Mouse (Mus musculus): ENCODE data around the gene Rpl18. TPM values are rescaled to one million over a fixed set of nuclear protein-coding genes. Genes with fewer than 3 reads are reported as not detected.

The Rpl18 gene
- polyA plus RNA-seq, 1 experiment from 2014 or later = 1,026 TPM

DNA sequence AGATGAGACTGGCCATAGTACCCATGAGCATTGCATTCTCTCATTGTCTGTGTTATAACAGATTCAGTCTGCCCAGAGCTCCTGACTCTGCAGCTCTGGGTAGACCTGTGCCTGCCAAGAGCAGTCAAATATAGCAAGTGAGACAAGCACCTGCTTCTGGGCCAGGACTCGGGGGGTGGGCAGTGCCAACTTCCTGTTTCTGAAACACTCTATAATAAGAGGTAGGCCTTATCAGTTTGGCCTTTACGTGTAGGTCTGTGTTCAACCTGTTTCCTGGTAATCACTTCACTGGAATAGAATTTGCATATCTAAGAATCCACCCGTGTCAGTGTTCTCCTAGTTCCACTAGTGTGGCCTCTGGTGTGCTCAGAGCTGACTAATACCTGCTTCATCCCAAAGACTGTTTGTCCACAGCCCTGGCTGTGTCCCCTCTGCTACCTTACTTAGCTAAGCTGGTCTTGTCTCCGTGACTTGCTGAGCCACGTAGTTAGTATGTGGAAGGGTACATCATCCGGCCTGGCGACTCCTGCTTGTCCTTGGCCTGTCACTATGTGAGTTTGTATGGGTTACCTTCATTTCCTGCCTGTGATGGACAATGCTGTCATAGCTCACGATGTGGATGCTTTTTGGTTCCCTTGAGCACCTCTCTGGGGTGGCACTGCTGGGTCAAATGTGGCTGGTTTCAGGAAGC lies 34.1 kb upstream of the Rpl18 start:
- Histone ChIP-seq H3K4me1 (ENCODE audit: control insufficient read depth, insufficient read depth, low read length) (peaks cover 6% of the 10 kb centered on the region), H3K36me3 (replicated peaks; ENCODE audit: control insufficient read depth, insufficient read depth, low read depth, low read length) (no peaks in the 10 kb centered on the region), H3K4me2 (ENCODE audit: low read depth, low read length) (no peak overlapping the region), H3K4me3 (ENCODE audit: low read depth, low read length) (no peak overlapping the region), H3K27me3 (ENCODE audit: control insufficient read depth, insufficient read depth, low read length) (no peaks in the 10 kb centered on the region), H3K27ac (replicated peaks; ENCODE audit: low read depth, low read length) (no peak overlapping the region), H3K9me3 (replicated peaks; ENCODE audit: control insufficient read depth, low read length) (no peaks in the 10 kb centered on the region), H3K9ac (replicated peaks; ENCODE audit: low read length) (no peak overlapping the region)
- ATAC-seq (replicated peaks; ENCODE audit: insufficient number of reproducible peaks, low FRiP score, low TSS enrichment, low read depth) (no peak), DNase-seq (ENCODE audit: low spot score) (no peak)
- WGBS = 88% methylated on average over 8 of the region's 8 CpGs

DNA sequence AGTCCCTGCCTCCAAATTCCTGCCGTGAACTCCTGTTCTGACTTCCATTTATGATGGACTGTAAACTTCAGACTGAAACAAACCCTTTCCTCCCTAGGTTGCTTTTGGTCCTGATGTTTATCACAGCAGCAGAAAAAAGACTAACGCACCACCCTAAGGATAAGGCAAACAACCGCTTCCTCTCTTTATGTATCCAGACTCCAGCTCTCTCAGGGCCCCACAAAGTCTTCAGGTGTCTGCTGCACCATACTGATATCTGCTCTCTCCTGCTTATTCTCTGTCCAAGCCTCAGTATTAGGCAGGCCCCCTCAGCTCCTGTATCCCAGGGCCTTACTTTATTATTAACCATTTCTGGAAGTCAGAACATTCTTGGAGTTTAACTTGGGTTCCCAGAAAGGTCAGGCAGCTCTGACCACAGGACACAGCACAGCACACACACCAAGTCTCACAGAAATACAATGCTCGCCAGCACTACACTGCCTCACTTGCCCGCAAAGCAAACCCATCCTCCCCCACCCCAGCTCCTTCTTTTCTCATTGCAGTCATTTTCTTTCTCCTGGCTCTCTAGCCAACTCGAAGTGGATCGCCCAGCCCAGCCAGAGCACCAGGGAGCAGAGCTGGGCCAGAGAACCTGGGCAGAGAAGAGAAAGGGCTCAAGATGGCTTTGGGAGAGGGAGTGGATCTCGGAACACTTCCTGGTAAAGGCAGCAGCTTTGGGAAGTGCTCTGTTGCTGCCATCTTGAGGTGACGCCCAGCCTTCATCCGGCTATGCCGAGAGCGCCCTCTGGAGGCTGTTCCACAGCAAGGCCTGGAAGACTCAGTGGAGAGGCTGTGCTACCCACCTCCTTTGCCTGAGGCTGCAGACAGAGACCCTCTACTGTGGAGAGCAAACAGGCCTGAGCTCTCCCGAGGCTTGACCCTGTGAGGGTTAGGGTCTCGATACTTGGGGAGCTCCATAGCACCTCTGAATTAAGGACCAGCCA lies 32.8 kb upstream of the Rpl18 start:
- Histone ChIP-seq H3K4me3 (ENCODE audit: low read depth, low read length) (no peak overlapping the region), H3K27ac (replicated peaks; ENCODE audit: low read depth, low read length) (0 out of 2 replicates have a peak overlapping the region, but pooled peaks have one; percentile 8), H3K36me3 (replicated peaks; ENCODE audit: control insufficient read depth, insufficient read depth, low read depth, low read length) (no peaks in the 10 kb centered on the region), H3K9ac (replicated peaks; ENCODE audit: low read length) (peak overlapping the region; percentile 42), H3K4me1 (ENCODE audit: control insufficient read depth, insufficient read depth, low read length) (peaks cover 9% of the 10 kb centered on the region), H3K9me3 (replicated peaks; ENCODE audit: control insufficient read depth, low read length) (no peaks in the 10 kb centered on the region), H3K4me2 (ENCODE audit: low read depth, low read length) (peak overlapping the region; percentile 29; the same call in 1 of the 2 replicates), H3K27me3 (ENCODE audit: control insufficient read depth, insufficient read depth, low read length) (no peaks in the 10 kb centered on the region)
- DNase-seq (ENCODE audit: low spot score) = peak; percentile 96
- 29% methylated on average over 14 of the region's 14 CpGs for WGBS
- peak; percentile 74 for ATAC-seq (replicated peaks; ENCODE audit: insufficient number of reproducible peaks, low FRiP score, low TSS enrichment, low read depth)

DNA sequence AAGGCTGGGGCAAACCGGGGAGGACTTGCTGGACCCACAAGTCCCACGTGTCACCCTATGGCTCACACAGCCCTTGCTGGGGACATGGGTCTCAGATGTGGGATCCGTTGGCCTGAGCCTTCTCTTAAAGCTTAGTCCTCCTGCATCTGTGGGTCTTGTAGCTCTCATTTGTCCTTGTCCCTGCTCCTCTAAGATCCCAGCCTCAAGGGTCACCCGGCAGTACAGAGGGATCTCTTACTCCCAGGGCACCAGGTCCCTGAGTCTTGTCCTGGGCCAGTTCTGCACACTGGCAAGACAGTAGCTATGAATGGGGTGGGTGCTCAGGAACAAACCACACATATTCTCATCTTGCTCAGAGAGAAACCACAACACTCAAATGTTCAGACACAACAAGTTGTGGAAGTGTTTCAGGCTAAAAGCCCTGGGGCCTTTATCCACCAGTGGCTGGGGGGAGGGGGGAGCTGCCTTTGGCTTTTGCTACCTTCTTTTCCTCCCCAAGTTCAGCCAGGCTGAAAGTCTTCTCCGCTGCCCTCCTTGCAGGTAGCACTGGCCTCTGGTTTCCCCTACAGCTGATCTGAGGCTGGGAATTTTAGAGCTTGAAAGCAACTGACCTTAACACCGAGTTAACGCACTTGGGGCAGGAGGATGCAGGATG lies 31.7 kb upstream of the Rpl18 start, which contains the start of gene Ntn5:
Gene Ntn5, plus strand, starts transcription at position 627 of the 655 bp plus-strand sequence.
- H3K36me3 ChIP-seq (replicated peaks; ENCODE audit: control insufficient read depth, insufficient read depth, low read depth, low read length) = no peaks in the 10 kb centered on the region
- DNase-seq (ENCODE audit: low spot score) (no peak), ATAC-seq (replicated peaks; ENCODE audit: insufficient number of reproducible peaks, low FRiP score, low TSS enrichment, low read depth) (no peak)
- H3K27me3 ChIP-seq (ENCODE audit: control insufficient read depth, insufficient read depth, low read length) = no peaks in the 10 kb centered on the region
- H3K4me1 ChIP-seq (ENCODE audit: control insufficient read depth, insufficient read depth, low read length) = peaks cover 9% of the 10 kb centered on the region
- no peak within 1 kb of the TSS for H3K4me2 ChIP-seq (ENCODE audit: low read depth, low read length)
- no peak within 1 kb of the TSS for H3K4me3 ChIP-seq (ENCODE audit: low read depth, low read length)
- H3K9me3 ChIP-seq (replicated peaks; ENCODE audit: control insufficient read depth, low read length) = no peaks in the 10 kb centered on the region
- 70% methylated on average over 7 of the region's 7 CpGs for WGBS
- H3K27ac ChIP-seq (replicated peaks; ENCODE audit: low read depth, low read length) = no peak within 1 kb of the TSS
- H3K9ac ChIP-seq (replicated peaks; ENCODE audit: low read length) = no peak within 1 kb of the TSS; the same call in 1 of the 2 replicates

DNA sequence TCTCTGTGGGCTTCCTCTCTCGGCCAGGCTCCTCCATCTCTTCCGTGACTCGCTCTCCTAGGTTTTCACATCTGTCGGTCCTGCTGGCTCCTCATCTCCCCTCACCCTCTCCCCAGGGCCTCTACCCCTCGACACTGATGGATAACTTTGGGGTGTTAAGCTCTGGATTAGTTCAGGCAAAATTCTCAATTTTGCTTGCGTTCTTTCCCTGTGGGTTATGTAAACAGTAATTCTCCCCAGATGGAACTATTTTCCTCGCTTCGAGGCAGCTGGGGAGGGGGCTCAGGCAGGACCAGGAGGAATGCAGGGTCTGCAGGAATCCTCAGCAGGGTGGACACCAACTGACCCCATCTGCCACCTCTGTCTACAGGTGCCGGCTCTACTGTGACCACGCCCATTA lies 29.4 kb upstream of the Rpl18 start:
- Histone ChIP-seq H3K4me1 (ENCODE audit: control insufficient read depth, insufficient read depth, low read length) (peaks cover 9% of the 10 kb centered on the region), H3K27ac (replicated peaks; ENCODE audit: low read depth, low read length) (0 out of 2 replicates have a peak overlapping the region, but pooled peaks have one; percentile 9), H3K27me3 (ENCODE audit: control insufficient read depth, insufficient read depth, low read length) (no peaks in the 10 kb centered on the region), H3K36me3 (replicated peaks; ENCODE audit: control insufficient read depth, insufficient read depth, low read depth, low read length) (no peaks in the 10 kb centered on the region), H3K9me3 (replicated peaks; ENCODE audit: control insufficient read depth, low read length) (no peaks in the 10 kb centered on the region), H3K4me3 (ENCODE audit: low read depth, low read length) (no peak overlapping the region), H3K9ac (replicated peaks; ENCODE audit: low read length) (peak overlapping the region; percentile 13; the same call in 1 of the 2 replicates), H3K4me2 (ENCODE audit: low read depth, low read length) (no peak overlapping the region)
- peak; percentile 57 for DNase-seq (ENCODE audit: low spot score)
- 25% methylated on average over 10 of the region's 10 CpGs for WGBS
- no peak for ATAC-seq (replicated peaks; ENCODE audit: insufficient number of reproducible peaks, low FRiP score, low TSS enrichment, low read depth)

DNA sequence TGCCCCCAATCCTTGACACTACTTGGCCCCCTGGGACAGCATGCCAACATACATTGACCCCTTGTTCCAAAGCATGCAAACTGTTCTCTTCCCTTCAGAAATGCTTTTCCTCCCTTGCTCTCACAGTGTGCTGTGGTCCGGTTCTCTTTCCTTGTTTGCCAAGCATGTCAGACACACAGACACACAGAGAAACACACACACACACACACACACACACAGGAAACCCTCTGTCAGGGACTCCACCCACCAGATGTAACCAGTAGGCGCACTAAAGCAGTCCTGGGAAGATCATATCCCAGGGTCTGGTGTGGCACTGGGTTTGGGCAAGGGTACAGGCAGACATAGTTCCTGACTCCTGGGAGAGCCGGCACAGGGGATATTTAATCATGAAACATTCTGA lies 28.4 kb upstream of the Rpl18 start:
- Histone ChIP-seq H3K4me2 (ENCODE audit: low read depth, low read length) (no peak overlapping the region), H3K36me3 (replicated peaks; ENCODE audit: control insufficient read depth, insufficient read depth, low read depth, low read length) (no peaks in the 10 kb centered on the region), H3K4me1 (ENCODE audit: control insufficient read depth, insufficient read depth, low read length) (peaks cover 9% of the 10 kb centered on the region), H3K4me3 (ENCODE audit: low read depth, low read length) (no peak overlapping the region), H3K27ac (replicated peaks; ENCODE audit: low read depth, low read length) (no peak overlapping the region), H3K9ac (replicated peaks; ENCODE audit: low read length) (no peak overlapping the region), H3K27me3 (ENCODE audit: control insufficient read depth, insufficient read depth, low read length) (no peaks in the 10 kb centered on the region), H3K9me3 (replicated peaks; ENCODE audit: control insufficient read depth, low read length) (no peaks in the 10 kb centered on the region)
- no peak for ATAC-seq (replicated peaks; ENCODE audit: insufficient number of reproducible peaks, low FRiP score, low TSS enrichment, low read depth)
- WGBS = 67% methylated on average over 3 of the region's 3 CpGs
- DNase-seq (ENCODE audit: low spot score) = no peak

DNA sequence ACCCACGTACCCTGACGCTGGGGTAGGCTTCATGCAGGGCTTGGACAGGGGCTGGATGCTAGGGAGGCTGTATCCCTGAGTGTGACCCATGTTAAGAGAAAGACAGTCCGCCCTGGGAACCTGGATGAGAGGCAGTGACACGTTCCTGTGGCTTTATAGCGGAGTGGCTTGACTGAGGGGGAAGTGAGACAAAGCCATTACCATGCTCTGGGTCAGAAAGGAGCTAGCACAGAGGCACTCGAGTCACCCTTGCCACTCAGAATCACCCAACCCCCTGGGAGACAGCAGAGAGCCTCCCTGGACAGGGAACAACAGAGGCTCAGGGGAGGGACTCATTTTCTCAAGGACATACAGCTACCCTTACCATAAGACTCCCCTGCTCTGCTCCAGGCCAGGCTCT lies 26.2 kb upstream of the Rpl18 start:
- ATAC-seq (replicated peaks; ENCODE audit: insufficient number of reproducible peaks, low FRiP score, low TSS enrichment, low read depth) = no peak
- no peak for DNase-seq (ENCODE audit: low spot score)
- no peak overlapping the region for H3K4me3 ChIP-seq (ENCODE audit: low read depth, low read length)
- H3K27ac ChIP-seq (replicated peaks; ENCODE audit: low read depth, low read length) = no peak overlapping the region
- peaks cover 9% of the 10 kb centered on the region for H3K4me1 ChIP-seq (ENCODE audit: control insufficient read depth, insufficient read depth, low read length)
- H3K36me3 ChIP-seq (replicated peaks; ENCODE audit: control insufficient read depth, insufficient read depth, low read depth, low read length) = no peaks in the 10 kb centered on the region
- H3K9me3 ChIP-seq (replicated peaks; ENCODE audit: control insufficient read depth, low read length) = no peaks in the 10 kb centered on the region
- no peaks in the 10 kb centered on the region for H3K27me3 ChIP-seq (ENCODE audit: control insufficient read depth, insufficient read depth, low read length)
- H3K9ac ChIP-seq (replicated peaks; ENCODE audit: low read length) = no peak overlapping the region
- H3K4me2 ChIP-seq (ENCODE audit: low read depth, low read length) = no peak overlapping the region
- WGBS = 55% methylated on average over 6 of the region's 6 CpGs

DNA sequence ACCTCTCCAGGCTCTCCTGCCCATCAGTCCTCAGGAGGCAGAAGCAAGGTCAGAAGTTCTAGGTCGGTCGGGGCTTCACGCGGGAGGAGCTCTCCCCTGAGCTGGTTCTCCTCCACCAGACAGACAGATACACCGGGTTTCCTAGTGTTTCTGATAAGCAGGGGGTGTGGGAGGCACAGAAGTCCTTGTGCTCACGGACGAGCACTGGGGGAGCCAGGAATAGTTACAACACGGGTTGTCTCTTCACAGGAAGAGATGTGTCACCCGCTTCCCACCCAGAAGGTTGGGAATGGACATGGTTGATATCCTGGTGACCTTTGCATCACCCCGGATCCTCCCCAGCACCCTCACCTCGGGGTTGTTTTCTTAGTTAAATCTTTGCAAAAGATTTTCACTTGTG lies 25.5 kb upstream of the Rpl18 start:
- no peak overlapping the region for H3K4me3 ChIP-seq (ENCODE audit: low read depth, low read length)
- H3K27ac ChIP-seq (replicated peaks; ENCODE audit: low read depth, low read length) = no peak overlapping the region
- WGBS = 69% methylated on average over 11 of the region's 11 CpGs
- no peaks in the 10 kb centered on the region for H3K36me3 ChIP-seq (replicated peaks; ENCODE audit: control insufficient read depth, insufficient read depth, low read depth, low read length)
- ATAC-seq (replicated peaks; ENCODE audit: insufficient number of reproducible peaks, low FRiP score, low TSS enrichment, low read depth) = no peak
- no peaks in the 10 kb centered on the region for H3K27me3 ChIP-seq (ENCODE audit: control insufficient read depth, insufficient read depth, low read length)
- H3K4me1 ChIP-seq (ENCODE audit: control insufficient read depth, insufficient read depth, low read length) = peaks cover 9% of the 10 kb centered on the region
- no peak overlapping the region for H3K9ac ChIP-seq (replicated peaks; ENCODE audit: low read length)
- no peak overlapping the region for H3K4me2 ChIP-seq (ENCODE audit: low read depth, low read length)
- H3K9me3 ChIP-seq (replicated peaks; ENCODE audit: control insufficient read depth, low read length) = no peaks in the 10 kb centered on the region
- no peak for DNase-seq (ENCODE audit: low spot score)
